Mouse (Mus musculus): ENCODE data around the gene Fkbp5.

GRCm38 (mm10) chr17:28424373-28424772 lies 93.0 kb downstream of the Fkbp5 start:
- TF ChIP-seq EP300 (IDR thresholded peaks at IDR 0.05) (peak; percentile 99), CTCF (IDR thresholded peaks at IDR 0.05) (no peak)
